Mouse (Mus musculus): ENCODE measurements around the gene Ecm2. TPM values are rescaled to one million over a fixed set of nuclear protein-coding genes. Genes with fewer than 3 reads are reported as not detected.

The Ecm2 gene
- total RNA-seq (2014; rRNA removed) = 2.0 TPM in 2 replicates
- polyA plus RNA-seq (2015; fragmentation: Nextera tagmentation; extraction: Ambion mirVana) = 1.0 and 1.8 TPM in 2 replicates

DNA sequence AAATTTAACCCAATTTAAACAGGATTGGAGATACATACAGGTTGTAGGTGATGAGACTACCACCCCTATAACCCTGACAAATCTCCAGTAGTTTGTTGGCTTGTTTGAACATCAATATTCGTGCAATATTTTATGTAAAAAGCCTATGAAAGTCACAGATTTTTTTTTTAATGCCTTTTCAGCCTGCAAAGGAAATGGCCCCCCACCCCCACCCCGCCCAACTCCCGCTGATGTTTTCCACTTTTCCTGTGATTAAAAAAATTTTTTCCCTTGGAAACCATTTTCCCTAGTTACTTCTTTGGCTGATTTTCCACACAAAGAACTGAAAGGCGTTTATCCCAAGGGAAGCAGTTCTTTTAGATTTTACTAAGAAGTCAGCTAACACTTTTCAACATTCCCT is at the start of gene Ecm2:
Ecm2 (plus strand) TSS at position 301 of the 400 bp plus-strand sequence.
- Histone ChIP-seq H3K27me3 (ENCODE audit: insufficient read depth, low read length) (no peaks in the 10 kb centered on the region), H3K4me3 (ENCODE audit: low read depth, low read length) (no peak within 1 kb of the TSS), H3K27ac (ENCODE audit: low read depth, low read length) (no peak within 1 kb of the TSS), H3K4me1 (ENCODE audit: insufficient read depth) (no peaks in the 10 kb centered on the region), H3K36me3 (ENCODE audit: insufficient read depth) (no peaks in the 10 kb centered on the region), H3K4me2 (ENCODE audit: low read depth) (no peak within 1 kb of the TSS), H3K9ac (no peak within 1 kb of the TSS), H3K9me3 (ENCODE audit: low read length) (no peaks in the 10 kb centered on the region)
- WGBS = 38% methylated on average over 4 of the region's 4 CpGs
- ATAC-seq = no peak
- TF ChIP-seq CTCF (IDR thresholded peaks at IDR 0.05; ENCODE audit: low read depth) = no peak
- DNase-seq = no peak

DNA sequence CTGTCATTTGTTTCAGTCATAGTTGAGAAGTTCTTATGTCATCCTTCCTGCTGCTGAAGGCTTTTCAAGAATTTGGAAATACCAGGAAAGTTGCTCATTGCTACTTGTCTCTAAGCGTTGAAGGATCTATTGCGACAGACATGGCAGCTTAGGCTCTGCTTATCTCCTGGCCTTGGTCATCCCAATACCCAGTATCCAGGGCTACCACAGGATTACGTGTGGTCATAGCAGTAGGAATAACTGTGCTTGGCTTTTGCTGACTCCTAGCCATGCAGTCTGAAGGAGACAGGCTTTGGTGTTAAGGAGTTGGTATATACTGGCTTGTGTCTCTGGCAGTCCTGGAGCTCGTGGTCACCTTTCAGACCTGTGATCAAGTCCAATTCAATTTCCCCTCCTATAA is 44.3 kb upstream of the Ecm2 start:
- no peak overlapping the region for H3K4me3 ChIP-seq (ENCODE audit: low read depth, low read length)
- ATAC-seq = no peak
- no peaks in the 10 kb centered on the region for H3K9me3 ChIP-seq (ENCODE audit: low read length)
- H3K27ac ChIP-seq (ENCODE audit: low read depth, low read length) = no peak overlapping the region
- TF ChIP-seq CTCF (IDR thresholded peaks at IDR 0.05; ENCODE audit: low read depth) = no peak
- DNase-seq = no peak
- no peak overlapping the region for H3K9ac ChIP-seq
- WGBS = 91% methylated on average over 4 of the region's 4 CpGs
- H3K27me3 ChIP-seq (ENCODE audit: insufficient read depth, low read length) = no peaks in the 10 kb centered on the region
- H3K4me2 ChIP-seq (ENCODE audit: low read depth) = no peak overlapping the region
- H3K4me1 ChIP-seq (ENCODE audit: insufficient read depth) = no peaks in the 10 kb centered on the region
- peaks cover 56% of the 10 kb centered on the region for H3K36me3 ChIP-seq (ENCODE audit: insufficient read depth)

- Histone ChIP-seq H3K9ac (no peak overlapping the region), H3K27ac (ENCODE audit: low read depth, low read length) (no peak overlapping the region), H3K9me3 (ENCODE audit: low read length) (no peaks in the 10 kb centered on the region), H3K36me3 (ENCODE audit: insufficient read depth) (peaks cover 61% of the 10 kb centered on the region), H3K27me3 (ENCODE audit: insufficient read depth, low read length) (no peaks in the 10 kb centered on the region), H3K4me1 (ENCODE audit: insufficient read depth) (no peaks in the 10 kb centered on the region), H3K4me3 (ENCODE audit: low read depth, low read length) (no peak overlapping the region), H3K4me2 (ENCODE audit: low read depth) (no peak overlapping the region)
- 83% methylated on average over 5 of the region's 5 CpGs for WGBS
- TF ChIP-seq CTCF (IDR thresholded peaks at IDR 0.05; ENCODE audit: low read depth) = no peak
- no peak for DNase-seq
- ATAC-seq = no peak
These were observed 43.8 kb upstream of the Ecm2 start for GRCm38 (mm10) chr13:49460692-49461414.

DNA sequence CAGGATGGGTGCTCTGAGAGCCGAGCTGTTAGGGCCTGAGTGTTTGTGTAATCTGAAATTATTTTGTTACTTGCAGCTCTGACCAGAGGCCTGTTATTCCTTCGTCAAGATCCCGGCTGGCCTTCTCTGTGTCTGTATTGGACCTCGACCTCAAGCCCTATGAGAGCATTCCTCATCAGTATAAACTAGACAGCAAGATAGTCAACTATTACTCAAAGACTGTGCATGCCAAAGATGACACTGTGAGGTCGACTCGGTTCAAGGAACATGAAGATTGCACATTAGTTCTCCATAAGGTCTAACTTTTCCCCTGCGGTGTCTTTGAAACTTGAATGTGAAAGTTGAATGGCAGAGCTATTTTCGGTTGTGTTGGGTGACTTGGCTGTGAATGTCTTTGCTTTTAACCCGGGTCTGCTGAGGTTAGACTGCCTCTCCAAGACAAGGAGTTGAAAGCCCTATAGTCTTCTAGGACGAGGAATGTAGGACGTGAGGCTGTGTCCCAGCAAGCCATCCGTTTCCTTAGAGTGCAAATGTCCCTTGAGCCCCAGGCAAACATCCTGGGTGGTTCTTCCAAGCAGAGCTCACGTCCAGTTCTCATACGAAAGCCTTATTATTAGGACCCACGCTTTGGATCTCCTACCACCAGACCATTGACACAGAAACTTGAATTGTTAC is 43.0 kb upstream of the Ecm2 start:
- H3K4me2 ChIP-seq (ENCODE audit: low read depth) = no peak overlapping the region
- H3K4me3 ChIP-seq (ENCODE audit: low read depth, low read length) = no peak overlapping the region
- no peak overlapping the region for H3K9ac ChIP-seq
- H3K4me1 ChIP-seq (ENCODE audit: insufficient read depth) = no peaks in the 10 kb centered on the region
- no peaks in the 10 kb centered on the region for H3K27me3 ChIP-seq (ENCODE audit: insufficient read depth, low read length)
- no peak overlapping the region for H3K27ac ChIP-seq (ENCODE audit: low read depth, low read length)
- WGBS = 87% methylated on average over 15 of the region's 15 CpGs
- peaks cover 62% of the 10 kb centered on the region for H3K36me3 ChIP-seq (ENCODE audit: insufficient read depth)
- TF ChIP-seq CTCF (IDR thresholded peaks at IDR 0.05; ENCODE audit: low read depth) = no peak
- DNase-seq = no peak
- H3K9me3 ChIP-seq (ENCODE audit: low read length) = no peaks in the 10 kb centered on the region
- no peak for ATAC-seq

GRCm38 (mm10) chr13:49462921-49463320 is 41.7 kb upstream of the Ecm2 start:
- Histone ChIP-seq H3K9ac (no peak overlapping the region), H3K4me2 (ENCODE audit: low read depth) (no peak overlapping the region), H3K4me3 (ENCODE audit: low read depth, low read length) (no peak overlapping the region), H3K4me1 (ENCODE audit: insufficient read depth) (no peaks in the 10 kb centered on the region), H3K27ac (ENCODE audit: low read depth, low read length) (no peak overlapping the region), H3K9me3 (ENCODE audit: low read length) (no peaks in the 10 kb centered on the region), H3K36me3 (ENCODE audit: insufficient read depth) (peaks cover 61% of the 10 kb centered on the region), H3K27me3 (ENCODE audit: insufficient read depth, low read length) (no peaks in the 10 kb centered on the region)
- over 99% methylated on average over 2 of the region's 2 CpGs for WGBS
- no peak for DNase-seq
- ATAC-seq = no peak
- TF ChIP-seq CTCF (IDR thresholded peaks at IDR 0.05; ENCODE audit: low read depth) = no peak

DNA sequence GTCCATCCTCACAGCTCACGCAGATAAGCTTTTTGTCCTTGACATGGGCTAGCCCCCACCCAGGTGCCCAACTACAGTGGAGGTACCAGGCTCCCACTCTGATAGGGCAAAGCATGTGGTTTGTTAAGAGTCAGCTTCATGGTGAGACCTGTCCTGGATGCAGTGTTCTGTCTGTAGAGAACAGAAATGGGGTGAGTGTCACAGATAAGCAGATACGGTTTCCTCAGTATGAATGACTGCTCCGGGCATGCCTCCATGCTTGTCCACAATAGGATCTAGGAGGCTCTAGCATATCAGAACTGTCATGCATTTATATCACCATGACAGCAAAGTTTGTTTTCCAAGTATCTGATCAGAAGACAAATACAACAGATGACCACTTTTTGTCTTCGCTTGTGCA is 38.7 kb upstream of the Ecm2 start:
- TF ChIP-seq CTCF (IDR thresholded peaks at IDR 0.05; ENCODE audit: low read depth) = no peak
- ATAC-seq = no peak
- H3K4me1 ChIP-seq (ENCODE audit: insufficient read depth) = no peaks in the 10 kb centered on the region
- WGBS = 94% methylated on average over 4 of the region's 4 CpGs
- DNase-seq = no peak
- no peaks in the 10 kb centered on the region for H3K27me3 ChIP-seq (ENCODE audit: insufficient read depth, low read length)
- no peak overlapping the region for H3K4me2 ChIP-seq (ENCODE audit: low read depth)
- no peak overlapping the region for H3K27ac ChIP-seq (ENCODE audit: low read depth, low read length)
- H3K4me3 ChIP-seq (ENCODE audit: low read depth, low read length) = no peak overlapping the region
- H3K36me3 ChIP-seq (ENCODE audit: insufficient read depth) = peaks cover 41% of the 10 kb centered on the region
- no peak overlapping the region for H3K9ac ChIP-seq
- no peaks in the 10 kb centered on the region for H3K9me3 ChIP-seq (ENCODE audit: low read length)

GRCm38 (mm10) chr13:49466393-49467075 is 38.1 kb upstream of the Ecm2 start:
- Histone ChIP-seq H3K27ac (ENCODE audit: low read depth, low read length) (no peak overlapping the region), H3K36me3 (ENCODE audit: insufficient read depth) (peaks cover 37% of the 10 kb centered on the region), H3K4me3 (ENCODE audit: low read depth, low read length) (no peak overlapping the region), H3K4me1 (ENCODE audit: insufficient read depth) (no peaks in the 10 kb centered on the region), H3K9me3 (ENCODE audit: low read length) (no peaks in the 10 kb centered on the region), H3K9ac (no peak overlapping the region), H3K27me3 (ENCODE audit: insufficient read depth, low read length) (no peaks in the 10 kb centered on the region), H3K4me2 (ENCODE audit: low read depth) (no peak overlapping the region)
- DNase-seq (no peak), ATAC-seq (no peak)
- WGBS = 82% methylated on average over 11 of the region's 11 CpGs
- TF ChIP-seq CTCF (IDR thresholded peaks at IDR 0.05; ENCODE audit: low read depth) = no peak
